Mouse (Mus musculus): ENCODE results near the gene Rhbg.

GRCm38 (mm10) chr3:88228906-88229305 lies 25.6 kb downstream of the Rhbg start:
- TF ChIP-seq EP300 (IDR thresholded peaks at IDR 0.05) (no peak), CTCF (IDR thresholded peaks at IDR 0.05) (no peak)

All from lung, postnatal 0 days (tissue).